Mouse (Mus musculus): ENCODE measurements around the gene Kiss1r. TPM values are rescaled to one million over a fixed set of nuclear protein-coding genes. Genes with fewer than 3 reads are reported as not detected.

Kiss1r gene
- polyA plus RNA-seq, 1 experiment, result 0.25 TPM

DNA sequence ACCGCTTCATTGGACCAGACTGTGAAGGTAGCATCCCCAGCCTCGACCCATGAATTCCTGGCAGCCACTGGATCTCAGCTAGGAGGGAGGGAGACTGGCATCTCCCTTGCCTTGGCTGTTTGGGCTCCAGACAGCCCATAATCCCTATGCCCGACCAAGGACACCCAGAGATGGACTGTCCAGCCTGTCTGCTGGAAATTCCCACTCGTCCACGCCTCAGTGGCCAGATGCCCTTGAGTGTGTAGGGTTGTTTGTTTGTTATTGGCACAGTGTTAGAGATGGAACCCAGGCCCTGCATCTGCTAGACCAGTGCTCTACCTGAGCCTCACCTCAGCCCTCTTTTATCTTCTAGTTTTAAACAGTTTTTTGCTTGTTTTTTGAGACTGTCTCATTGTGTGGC lies 48.6 kb downstream of the Kiss1r start:
- Histone ChIP-seq H3K36me3 (ENCODE audit: control insufficient read depth, insufficient read depth, low read length, poor library complexity, severe bottlenecking) (peaks cover 37% of the 10 kb centered on the region), H3K27me3 (ENCODE audit: control insufficient read depth, insufficient read depth, low read length, poor library complexity, severe bottlenecking) (no peaks in the 10 kb centered on the region), H3K27ac (ENCODE audit: insufficient read depth, low read length) (no peak overlapping the region), H3K9me3 (replicated peaks; ENCODE audit: control insufficient read depth, insufficient read depth, low read length, poor library complexity, severe bottlenecking) (no peaks in the 10 kb centered on the region), H3K9ac (ENCODE audit: low read depth, poor library complexity, severe bottlenecking) (no peak overlapping the region), H3K4me1 (ENCODE audit: control insufficient read depth, insufficient read depth, low read length) (no peaks in the 10 kb centered on the region), H3K4me3 (ENCODE audit: low read depth, low read length) (no peak overlapping the region)
- TF ChIP-seq EP300 (IDR thresholded peaks at IDR 0.05; ENCODE audit: insufficient read depth, low read depth, low read length) (no peak), CTCF (IDR thresholded peaks at IDR 0.05; ENCODE audit: low read depth, low read length) (no peak), POLR2A (IDR thresholded peaks at IDR 0.05; ENCODE audit: insufficient read depth, low read length) (no peak)

DNA sequence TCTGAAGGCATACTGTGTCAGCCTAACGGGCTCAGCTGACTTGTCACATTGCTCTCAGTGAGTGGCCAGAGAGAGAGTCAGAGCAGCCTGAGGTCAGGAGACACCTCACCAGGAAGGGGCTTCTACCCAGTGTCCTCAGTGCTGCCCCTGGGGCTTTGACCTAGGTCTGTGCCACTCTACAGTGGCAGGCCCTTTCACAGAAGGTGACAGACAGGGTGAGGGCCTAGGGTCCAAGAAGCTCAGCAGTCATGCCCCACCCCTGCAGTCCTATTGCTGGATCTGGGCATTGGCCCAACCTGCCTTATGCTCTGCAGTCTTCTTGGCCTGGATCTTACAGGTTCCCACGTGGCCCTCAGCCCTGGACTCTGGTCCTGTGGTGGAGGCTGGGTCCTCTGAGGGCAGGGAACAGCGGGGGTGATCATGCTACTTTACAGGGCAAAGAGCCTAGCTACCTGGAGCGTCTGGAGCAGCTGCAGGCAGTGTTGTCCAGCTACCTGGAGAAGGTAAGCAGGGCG lies 50.2 kb downstream of the Kiss1r start:
- H3K4me3 ChIP-seq (ENCODE audit: low read depth, low read length), result no peak overlapping the region
- H3K27me3 ChIP-seq (ENCODE audit: control insufficient read depth, insufficient read depth, low read length, poor library complexity, severe bottlenecking), result no peaks in the 10 kb centered on the region
- no peak overlapping the region for H3K9ac ChIP-seq (ENCODE audit: low read depth, poor library complexity, severe bottlenecking)
- no peaks in the 10 kb centered on the region for H3K4me1 ChIP-seq (ENCODE audit: control insufficient read depth, insufficient read depth, low read length)
- H3K27ac ChIP-seq (ENCODE audit: insufficient read depth, low read length), result no peak overlapping the region
- TF ChIP-seq POLR2A (IDR thresholded peaks at IDR 0.05; ENCODE audit: insufficient read depth, low read length) (no peak), CTCF (IDR thresholded peaks at IDR 0.05; ENCODE audit: low read depth, low read length) (no peak), EP300 (IDR thresholded peaks at IDR 0.05; ENCODE audit: insufficient read depth, low read depth, low read length) (no peak)
- no peaks in the 10 kb centered on the region for H3K9me3 ChIP-seq (replicated peaks; ENCODE audit: control insufficient read depth, insufficient read depth, low read length, poor library complexity, severe bottlenecking)
- H3K36me3 ChIP-seq (ENCODE audit: control insufficient read depth, insufficient read depth, low read length, poor library complexity, severe bottlenecking), result peaks cover 32% of the 10 kb centered on the region

DNA sequence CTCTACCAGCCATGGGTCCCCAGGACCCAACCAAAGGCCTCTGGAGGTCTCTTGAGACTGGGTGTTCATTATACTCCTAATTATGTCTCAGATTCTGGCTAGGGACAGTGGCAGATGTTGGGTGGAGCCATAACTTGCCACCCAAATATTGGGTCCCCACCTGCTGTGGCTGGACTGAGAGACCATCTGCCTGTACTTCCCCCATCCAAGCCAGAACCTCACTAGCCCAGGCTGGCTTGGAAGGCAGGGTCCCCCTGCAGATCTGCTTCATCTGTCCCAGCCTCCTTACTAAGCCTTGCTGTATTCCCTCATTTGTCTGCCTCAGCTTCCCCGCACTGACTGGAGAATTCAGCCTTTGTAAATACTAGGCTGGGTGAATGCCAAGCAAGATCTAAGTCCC lies 51.4 kb downstream of the Kiss1r start:
- TF ChIP-seq POLR2A (IDR thresholded peaks at IDR 0.05; ENCODE audit: insufficient read depth, low read length), result no peak
- TF ChIP-seq CTCF (IDR thresholded peaks at IDR 0.05; ENCODE audit: low read depth, low read length), result no peak
- TF ChIP-seq EP300 (IDR thresholded peaks at IDR 0.05; ENCODE audit: insufficient read depth, low read depth, low read length), result no peak
- H3K4me1 ChIP-seq (ENCODE audit: control insufficient read depth, insufficient read depth, low read length), result no peaks in the 10 kb centered on the region
- no peak overlapping the region for H3K4me3 ChIP-seq (ENCODE audit: low read depth, low read length)
- H3K36me3 ChIP-seq (ENCODE audit: control insufficient read depth, insufficient read depth, low read length, poor library complexity, severe bottlenecking), result peaks cover 24% of the 10 kb centered on the region; the same call in 1 of the 2 replicates
- H3K9me3 ChIP-seq (replicated peaks; ENCODE audit: control insufficient read depth, insufficient read depth, low read length, poor library complexity, severe bottlenecking), result no peaks in the 10 kb centered on the region
- no peak overlapping the region for H3K27ac ChIP-seq (ENCODE audit: insufficient read depth, low read length)
- no peak overlapping the region for H3K9ac ChIP-seq (ENCODE audit: low read depth, poor library complexity, severe bottlenecking)
- H3K27me3 ChIP-seq (ENCODE audit: control insufficient read depth, insufficient read depth, low read length, poor library complexity, severe bottlenecking), result no peaks in the 10 kb centered on the region

DNA sequence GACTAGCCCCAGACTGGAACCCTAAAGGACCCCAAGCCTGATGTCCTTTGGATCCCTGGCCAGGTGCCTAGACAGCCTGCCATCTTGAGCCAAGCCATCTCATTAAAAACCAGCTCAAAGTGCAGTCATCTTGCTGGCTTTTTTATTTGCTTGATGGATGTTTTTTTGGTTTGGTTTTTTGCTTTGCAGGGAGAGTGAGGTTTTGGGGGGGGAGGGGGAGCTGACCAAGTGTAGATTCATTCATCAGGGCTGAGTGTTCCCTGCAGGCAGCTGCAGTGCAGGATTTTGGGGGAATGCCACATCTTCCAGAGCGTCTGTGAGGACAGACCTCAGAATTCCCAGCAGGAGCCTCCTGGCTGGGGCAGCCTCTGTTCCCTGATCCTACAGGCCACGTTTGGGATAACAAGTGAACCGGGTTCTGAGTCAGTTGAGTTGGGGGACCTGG lies 52.4 kb downstream of the Kiss1r start:
- Histone ChIP-seq H3K9me3 (replicated peaks; ENCODE audit: control insufficient read depth, insufficient read depth, low read length, poor library complexity, severe bottlenecking) (no peaks in the 10 kb centered on the region), H3K36me3 (ENCODE audit: control insufficient read depth, insufficient read depth, low read length, poor library complexity, severe bottlenecking) (peaks cover 19% of the 10 kb centered on the region; the same call in 1 of the 2 replicates), H3K4me3 (ENCODE audit: low read depth, low read length) (no peak overlapping the region), H3K27ac (ENCODE audit: insufficient read depth, low read length) (no peak overlapping the region), H3K27me3 (ENCODE audit: control insufficient read depth, insufficient read depth, low read length, poor library complexity, severe bottlenecking) (no peaks in the 10 kb centered on the region), H3K4me1 (ENCODE audit: control insufficient read depth, insufficient read depth, low read length) (no peaks in the 10 kb centered on the region), H3K9ac (ENCODE audit: low read depth, poor library complexity, severe bottlenecking) (no peak overlapping the region)
- TF ChIP-seq POLR2A (IDR thresholded peaks at IDR 0.05; ENCODE audit: insufficient read depth, low read length), result no peak
- TF ChIP-seq EP300 (IDR thresholded peaks at IDR 0.05; ENCODE audit: insufficient read depth, low read depth, low read length), result no peak
- TF ChIP-seq CTCF (IDR thresholded peaks at IDR 0.05; ENCODE audit: low read depth, low read length), result no peak

DNA sequence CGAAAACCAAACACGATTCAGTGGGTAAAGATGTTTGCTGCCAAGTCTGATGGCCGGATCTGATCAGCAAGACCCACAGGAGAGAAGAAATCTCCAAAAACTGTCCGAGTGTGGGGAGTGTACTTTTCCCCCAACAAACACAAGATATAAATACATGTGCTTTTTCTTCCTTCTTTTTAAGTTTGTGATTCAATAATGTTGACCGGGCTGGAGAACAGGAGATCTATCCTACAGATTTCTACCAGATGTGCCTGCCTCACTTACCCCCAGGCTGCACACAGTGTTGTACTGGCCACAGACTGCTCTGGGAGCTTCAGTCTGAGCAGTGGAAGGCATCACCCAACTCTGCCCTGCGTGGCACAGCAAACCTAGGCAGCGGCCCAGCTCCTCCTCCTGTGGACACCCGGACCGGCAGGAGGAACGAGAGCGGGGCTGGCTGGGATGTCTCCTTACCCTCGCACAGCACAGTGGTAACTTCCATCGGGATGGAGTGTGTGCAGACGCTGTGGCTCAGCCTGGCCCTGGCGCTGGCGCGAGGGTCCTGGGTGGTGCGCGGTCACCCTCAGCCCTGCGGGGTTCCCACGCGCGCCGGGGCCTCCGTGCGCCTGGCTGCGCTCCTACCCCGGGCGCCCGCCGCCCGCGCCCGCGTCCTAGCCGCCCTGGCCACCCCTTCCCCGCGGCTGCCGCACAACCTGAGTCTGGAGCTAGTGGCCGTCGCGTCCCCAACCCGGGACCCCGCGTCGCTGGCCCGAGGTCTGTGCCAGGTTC lies 53.8 kb downstream of the Kiss1r start, which contains the start of gene Grin3b:
Gene Grin3b, plus strand, starts transcription at position 301 of the 768 bp plus-strand sequence.
- no peaks in the 10 kb centered on the region for H3K27me3 ChIP-seq (ENCODE audit: control insufficient read depth, insufficient read depth, low read length, poor library complexity, severe bottlenecking)
- H3K9me3 ChIP-seq (replicated peaks; ENCODE audit: control insufficient read depth, insufficient read depth, low read length, poor library complexity, severe bottlenecking), result no peaks in the 10 kb centered on the region
- H3K4me1 ChIP-seq (ENCODE audit: control insufficient read depth, insufficient read depth, low read length), result no peaks in the 10 kb centered on the region
- TF ChIP-seq CTCF (IDR thresholded peaks at IDR 0.05; ENCODE audit: low read depth, low read length) (no peak), POLR2A (IDR thresholded peaks at IDR 0.05; ENCODE audit: insufficient read depth, low read length) (no peak), EP300 (IDR thresholded peaks at IDR 0.05; ENCODE audit: insufficient read depth, low read depth, low read length) (no peak)
- H3K4me3 ChIP-seq (ENCODE audit: low read depth, low read length), result peak within 1 kb of the TSS; percentile 44
- H3K36me3 ChIP-seq (ENCODE audit: control insufficient read depth, insufficient read depth, low read length, poor library complexity, severe bottlenecking), result peaks cover 9% of the 10 kb centered on the region; the same call in 1 of the 2 replicates
- no peak within 1 kb of the TSS for H3K27ac ChIP-seq (ENCODE audit: insufficient read depth, low read length)
- peak within 1 kb of the TSS; percentile 62 for H3K9ac ChIP-seq (ENCODE audit: low read depth, poor library complexity, severe bottlenecking)

DNA sequence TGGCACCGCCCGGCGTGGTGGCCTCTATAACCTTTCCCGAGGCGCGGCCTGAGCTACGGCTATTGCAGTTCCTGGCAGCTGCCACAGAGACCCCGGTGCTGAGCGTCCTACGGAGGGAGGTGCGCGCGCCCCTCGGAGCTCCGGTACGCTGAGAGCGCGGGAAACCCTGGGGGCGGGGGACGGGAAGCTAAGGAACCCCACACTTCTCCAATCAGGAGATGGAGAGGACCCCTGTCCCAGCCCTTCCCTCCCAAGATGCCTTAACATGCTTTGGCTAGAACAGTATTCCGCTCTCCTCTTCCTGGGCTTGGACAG lies 54.4 kb downstream of the Kiss1r start:
- peak overlapping the region; percentile 44 for H3K4me3 ChIP-seq (ENCODE audit: low read depth, low read length)
- no peak overlapping the region for H3K27ac ChIP-seq (ENCODE audit: insufficient read depth, low read length)
- no peaks in the 10 kb centered on the region for H3K9me3 ChIP-seq (replicated peaks; ENCODE audit: control insufficient read depth, insufficient read depth, low read length, poor library complexity, severe bottlenecking)
- H3K9ac ChIP-seq (ENCODE audit: low read depth, poor library complexity, severe bottlenecking), result peak overlapping the region; percentile 62
- peaks cover 9% of the 10 kb centered on the region; the same call in 1 of the 2 replicates for H3K36me3 ChIP-seq (ENCODE audit: control insufficient read depth, insufficient read depth, low read length, poor library complexity, severe bottlenecking)
- H3K27me3 ChIP-seq (ENCODE audit: control insufficient read depth, insufficient read depth, low read length, poor library complexity, severe bottlenecking), result no peaks in the 10 kb centered on the region
- no peak for TF ChIP-seq POLR2A (IDR thresholded peaks at IDR 0.05; ENCODE audit: insufficient read depth, low read length)
- no peak for TF ChIP-seq CTCF (IDR thresholded peaks at IDR 0.05; ENCODE audit: low read depth, low read length)
- TF ChIP-seq EP300 (IDR thresholded peaks at IDR 0.05; ENCODE audit: insufficient read depth, low read depth, low read length), result no peak
- H3K4me1 ChIP-seq (ENCODE audit: control insufficient read depth, insufficient read depth, low read length), result no peaks in the 10 kb centered on the region

Other genes starting within 250 kb of the Kiss1r start
- gene Tpgs1, start 247.6 kb upstream of the Kiss1r start, polyA plus RNA-seq (2011; ENCODE audit: insufficient read depth, insufficient read length, low read depth, missing spikeins), result 11.3 and 14.5 TPM in 2 replicates
- 299 and 319 TPM in 2 replicates for gene Cdc34, start 234.8 kb upstream of the Kiss1r start, polyA plus RNA-seq (2011; ENCODE audit: insufficient read depth, insufficient read length, low read depth, missing spikeins)
- gene Gzmm, start 228.0 kb upstream of the Kiss1r start, polyA plus RNA-seq (2011; ENCODE audit: insufficient read depth, insufficient read length, low read depth, missing spikeins), result 2.8 and 3.6 TPM in 2 replicates
- gene Bsg, start 212.5 kb upstream of the Kiss1r start, polyA plus RNA-seq (2011; ENCODE audit: insufficient read depth, insufficient read length, low read depth, missing spikeins), result 445 and 449 TPM in 2 replicates
- 7.3 and 8.4 TPM in 2 replicates for gene Hcn2, start 200.3 kb upstream of the Kiss1r start, polyA plus RNA-seq (2011; ENCODE audit: insufficient read depth, insufficient read length, low read depth, missing spikeins)
- gene Polrmt, start 170.4 kb upstream of the Kiss1r start, polyA plus RNA-seq (2011; ENCODE audit: insufficient read depth, insufficient read length, low read depth, missing spikeins), result 21.9 and 23.0 TPM in 2 replicates
- gene Fgf22, start 161.9 kb upstream of the Kiss1r start, polyA plus RNA-seq (2011; ENCODE audit: insufficient read depth, insufficient read length, low read depth, missing spikeins), result 1.0 and 1.2 TPM in 2 replicates
- 49.6 and 61.5 TPM in 2 replicates for gene Rnf126, start 150.0 kb upstream of the Kiss1r start, polyA plus RNA-seq (2011; ENCODE audit: insufficient read depth, insufficient read length, low read depth, missing spikeins)
- 7.7 TPM in 2 replicates for gene Fstl3, start 139.7 kb upstream of the Kiss1r start, polyA plus RNA-seq (2011; ENCODE audit: insufficient read depth, insufficient read length, low read depth, missing spikeins)
- not detected in 2 replicates for gene Prss57, start 126.0 kb upstream of the Kiss1r start, polyA plus RNA-seq (2011; ENCODE audit: insufficient read depth, insufficient read length, low read depth, missing spikeins)
- gene Palm, start 123.4 kb upstream of the Kiss1r start, polyA plus RNA-seq (2011; ENCODE audit: insufficient read depth, insufficient read length, low read depth, missing spikeins), result 53.3 and 53.7 TPM in 2 replicates
- 4.0 and 6.4 TPM in 2 replicates for gene Misp, start 96.0 kb upstream of the Kiss1r start, polyA plus RNA-seq (2011; ENCODE audit: insufficient read depth, insufficient read length, low read depth, missing spikeins)
- gene Ptbp1, start 62.5 kb upstream of the Kiss1r start, polyA plus RNA-seq (2011; ENCODE audit: insufficient read depth, insufficient read length, low read depth, missing spikeins), result 628 and 695 TPM in 2 replicates
- 8.7 and 13.1 TPM in 2 replicates for gene Prtn3, start 42.5 kb upstream of the Kiss1r start, polyA plus RNA-seq (2011; ENCODE audit: insufficient read depth, insufficient read length, low read depth, missing spikeins)
- 6.4 and 8.3 TPM in 2 replicates for gene Plppr3, start 42.3 kb upstream of the Kiss1r start, polyA plus RNA-seq (2011; ENCODE audit: insufficient read depth, insufficient read length, low read depth, missing spikeins)
- not detected in 2 replicates for gene Elane, start 30.7 kb upstream of the Kiss1r start, polyA plus RNA-seq (2011; ENCODE audit: insufficient read depth, insufficient read length, low read depth, missing spikeins)
- gene Cfd, start 26.1 kb upstream of the Kiss1r start, polyA plus RNA-seq (2011; ENCODE audit: insufficient read depth, insufficient read length, low read depth, missing spikeins), result not detected in 2 replicates
- 17.4 and 17.5 TPM in 2 replicates for gene Med16, start 8.0 kb upstream of the Kiss1r start, polyA plus RNA-seq (2011; ENCODE audit: insufficient read depth, insufficient read length, low read depth, missing spikeins)
- gene Gm26602, start 6.1 kb upstream of the Kiss1r start, polyA plus RNA-seq (2011; ENCODE audit: insufficient read depth, insufficient read length, low read depth, missing spikeins), result not detected in 2 replicates
- 49.4 and 56.5 TPM in 2 replicates for gene R3hdm4, start 4.2 kb downstream of the Kiss1r start, polyA plus RNA-seq (2011; ENCODE audit: insufficient read depth, insufficient read length, low read depth, missing spikeins)
- gene Arid3a, start 10.1 kb downstream of the Kiss1r start, polyA plus RNA-seq (2011; ENCODE audit: insufficient read depth, insufficient read length, low read depth, missing spikeins), result 31.1 and 36.5 TPM in 2 replicates
- gene Wdr18, start 43.2 kb downstream of the Kiss1r start, polyA plus RNA-seq (2011; ENCODE audit: insufficient read depth, insufficient read length, low read depth, missing spikeins), result 47.6 and 55.3 TPM in 2 replicates
- gene Grin3b, start 53.7 kb downstream of the Kiss1r start, polyA plus RNA-seq (2011; ENCODE audit: insufficient read depth, insufficient read length, low read depth, missing spikeins), result not detected in 2 replicates
- gene Tmem259, start 67.4 kb downstream of the Kiss1r start, polyA plus RNA-seq (2011; ENCODE audit: insufficient read depth, insufficient read length, low read depth, missing spikeins), result 54.6 and 61.1 TPM in 2 replicates
- 156 and 164 TPM in 2 replicates for gene Cnn2, start 71.6 kb downstream of the Kiss1r start, polyA plus RNA-seq (2011; ENCODE audit: insufficient read depth, insufficient read length, low read depth, missing spikeins)
- 10.6 and 11.0 TPM in 2 replicates for gene Abca7, start 79.5 kb downstream of the Kiss1r start, polyA plus RNA-seq (2011; ENCODE audit: insufficient read depth, insufficient read length, low read depth, missing spikeins)
- gene Arhgap45, start 99.7 kb downstream of the Kiss1r start, polyA plus RNA-seq (2011; ENCODE audit: insufficient read depth, insufficient read length, low read depth, missing spikeins), result 6.5 and 6.9 TPM in 2 replicates
- gene Polr2e, start 122.8 kb downstream of the Kiss1r start, polyA plus RNA-seq (2011; ENCODE audit: insufficient read depth, insufficient read length, low read depth, missing spikeins), result 176 and 180 TPM in 2 replicates
- 479 and 507 TPM in 2 replicates for gene Gpx4, start 130.2 kb downstream of the Kiss1r start, polyA plus RNA-seq (2011; ENCODE audit: insufficient read depth, insufficient read length, low read depth, missing spikeins)
- gene Sbno2, start 188.6 kb downstream of the Kiss1r start, polyA plus RNA-seq (2011; ENCODE audit: insufficient read depth, insufficient read length, low read depth, missing spikeins), result 36.1 and 37.3 TPM in 2 replicates
- gene Stk11, start 198.8 kb downstream of the Kiss1r start, polyA plus RNA-seq (2011; ENCODE audit: insufficient read depth, insufficient read length, low read depth, missing spikeins), result 70.3 and 91.6 TPM in 2 replicates
- 242 and 255 TPM in 2 replicates for gene Atp5d, start 221.7 kb downstream of the Kiss1r start, polyA plus RNA-seq (2011; ENCODE audit: insufficient read depth, insufficient read length, low read depth, missing spikeins)
- gene Cbarp, start 223.9 kb downstream of the Kiss1r start, polyA plus RNA-seq (2011; ENCODE audit: insufficient read depth, insufficient read length, low read depth, missing spikeins), result 29.8 and 33.4 TPM in 2 replicates
- gene Midn, start 231.3 kb downstream of the Kiss1r start, polyA plus RNA-seq (2011; ENCODE audit: insufficient read depth, insufficient read length, low read depth, missing spikeins), result 67.4 and 73.2 TPM in 2 replicates
- 51.9 and 58.2 TPM in 2 replicates for gene Cirbp, start 249.0 kb downstream of the Kiss1r start, polyA plus RNA-seq (2011; ENCODE audit: insufficient read depth, insufficient read length, low read depth, missing spikeins)